Mouse (Mus musculus) urinary bladder, adult 18-20 months (tissue): ENCODE data around the gene Efna5.

Experiments
- DNase-seq, 2 experiments: peaks; one replicate each; pipeline ENCODE4 v3.0.0; 2022; ENCODE audit warnings: low spot score in 2 of 2, mixed read lengths in 2 of 2

The Efna5 gene

GRCm38 (mm10) chr17:62702020-62702814, 178.9 kb downstream of the Efna5 start:
- DNase-seq: no peak

GRCm38 (mm10) chr17:62700791-62701602, 180.1 kb downstream of the Efna5 start:
- DNase-seq: no peak

- DNase-seq: no peak
Observed at GRCm38 (mm10) chr17:62694958-62695437, 186.1 kb downstream of the Efna5 start.

GRCm38 (mm10) chr17:62692242-62692641, 188.9 kb downstream of the Efna5 start:
- no peak for DNase-seq

- DNase-seq: no peak
Observed at GRCm38 (mm10) chr17:62691201-62691715, 189.9 kb downstream of the Efna5 start.

GRCm38 (mm10) chr17:62690256-62690655, 190.9 kb downstream of the Efna5 start:
- DNase-seq: peak in 1 of 2 experiments; percentile 16

- DNase-seq: no peak
Observed at GRCm38 (mm10) chr17:62689646-62690045, 191.5 kb downstream of the Efna5 start.

GRCm38 (mm10) chr17:62687369-62687768, 193.7 kb downstream of the Efna5 start:
- peak in 1 of 2 experiments; percentile 69 for DNase-seq

GRCm38 (mm10) chr17:62685181-62685580, 195.9 kb downstream of the Efna5 start:
- no peak for DNase-seq

- no peak for DNase-seq
Observed at GRCm38 (mm10) chr17:62683142-62683541, 198.0 kb downstream of the Efna5 start.

GRCm38 (mm10) chr17:62681726-62682125, 199.4 kb downstream of the Efna5 start:
- DNase-seq: no peak

- DNase-seq: no peak
Observed at GRCm38 (mm10) chr17:62680737-62681136, 200.4 kb downstream of the Efna5 start.

GRCm38 (mm10) chr17:62676832-62677231, 204.3 kb downstream of the Efna5 start:
- DNase-seq: no peak

- no peak for DNase-seq
Observed at GRCm38 (mm10) chr17:62676409-62676808, 204.7 kb downstream of the Efna5 start.

- no peak for DNase-seq
Observed at GRCm38 (mm10) chr17:62675811-62676255, 205.3 kb downstream of the Efna5 start.

- DNase-seq: no peak
Observed at GRCm38 (mm10) chr17:62672068-62672467, 209.0 kb downstream of the Efna5 start.

GRCm38 (mm10) chr17:62666761-62667160, 214.4 kb downstream of the Efna5 start:
- no peak for DNase-seq

- DNase-seq: no peak
Observed at GRCm38 (mm10) chr17:62665823-62666222, 215.3 kb downstream of the Efna5 start.

- no peak for DNase-seq
Observed at GRCm38 (mm10) chr17:62664709-62665108, 216.4 kb downstream of the Efna5 start.

GRCm38 (mm10) chr17:62661801-62662200, 219.3 kb downstream of the Efna5 start:
- no peak for DNase-seq

GRCm38 (mm10) chr17:62659501-62660175, 221.5 kb downstream of the Efna5 start:
- no peak for DNase-seq
